Mouse (Mus musculus): ENCODE data around the gene Cemip.

- TF ChIP-seq POLR2A (IDR thresholded peaks at IDR 0.05; ENCODE audit: control insufficient read depth, low read depth, low read length) (no peak), CTCF (IDR thresholded peaks at IDR 0.05; ENCODE audit: control insufficient read depth, insufficient read depth, insufficient replicate concordance, low read depth, low read length) (no peak)
Measured at GRCm38 (mm10) chr7:83885835-83886234, 200.5 kb downstream of the Cemip start.
